Mouse (Mus musculus) gastrocnemius, adult 2 months (tissue): ENCODE data around the gene Crtc3. TPM values are rescaled to one million over a fixed set of nuclear protein-coding genes. Genes with fewer than 3 reads are reported as not detected.

Source experiments
- DNase-seq: peaks from one replicate; pipeline ENCODE4 v3.0.0; 2022
- H3K27ac ChIP-seq: fragments of 200-600 bp; 2 replicates; pipeline ENCODE4 v1.8.1; 2022; ENCODE audit warnings: mild to moderate bottlenecking
- H3K4me3 ChIP-seq: fragments of 200-600 bp; 2 replicates; pipeline ENCODE4 v1.8.1; 2022; ENCODE audit warnings: mild to moderate bottlenecking, moderate library complexity
- CTCF ChIP-seq: fragments of 200-600 bp; IDR thresholded peaks from 2 replicates; pipeline ENCODE4 v1.8.1; 2022; ENCODE audit warnings: antibody characterized with exemption, mild to moderate bottlenecking, moderate library complexity
- intact Hi-C: fragments of 180-260 bp; cut with DNase I; formaldehyde crosslinking; loops from one replicate; pipeline ENCODE4 v1.15.1; 2025
- total RNA-seq, 2 experiments: library from RNA; stranded (reverse); gene quantifications; 2 replicates each; pipeline ENCODE4 v1.2.3; 2021

Crtc3 gene
- total RNA-seq, 2 experiments from 2014 or later: 12.0 to 13.1 TPM

GRCm38 (mm10) chr7:80554180-80555021 is 134.3 kb downstream of the Crtc3 start:
- intact Hi-C loops: no loop called here
- H3K4me3 ChIP-seq: no peak overlapping the region
- no peak for DNase-seq
- TF ChIP-seq CTCF: no peak
- H3K27ac ChIP-seq: peak overlapping the region; percentile 57

GRCm38 (mm10) chr7:80548513-80549260 is 140.0 kb downstream of the Crtc3 start:
- no peak overlapping the region for H3K4me3 ChIP-seq
- DNase-seq: no peak
- no peak overlapping the region for H3K27ac ChIP-seq
- intact Hi-C loops: no loop called here
- no peak for TF ChIP-seq CTCF

- H3K27ac ChIP-seq: no peak overlapping the region
- TF ChIP-seq CTCF: no peak
- no peak overlapping the region for H3K4me3 ChIP-seq
- DNase-seq: no peak
- intact Hi-C loops: no loop called here
Observed at GRCm38 (mm10) chr7:80542139-80542831, 146.4 kb downstream of the Crtc3 start.

GRCm38 (mm10) chr7:80539581-80539980 is 149.1 kb downstream of the Crtc3 start:
- intact Hi-C loops: no loop called here
- Histone ChIP-seq H3K27ac (no peak overlapping the region), H3K4me3 (no peak overlapping the region)
- DNase-seq: no peak
- no peak for TF ChIP-seq CTCF

Other genes with a start within 250 kb of the Crtc3 start
- gene Blm, start 153.8 kb downstream of the Crtc3 start, total RNA-seq: 1 to 10 TPM; 1.0 TPM
- gene Iqgap1, start 137.1 kb upstream of the Crtc3 start, total RNA-seq: 10 to 100 TPM; 14.8 to 16.0 TPM
- gene Zscan2, start 172.0 kb upstream of the Crtc3 start, total RNA-seq: 1 to 10 TPM; 1.3 to 1.7 TPM
- gene Wdr73, start 212.4 kb upstream of the Crtc3 start, total RNA-seq: 1 to 10 TPM; 2.9 to 3.7 TPM
- 1 to 10 TPM; 3.6 to 4.0 TPM for gene Nmb, start 216.2 kb upstream of the Crtc3 start, total RNA-seq